Mouse (Mus musculus): ENCODE measurements around the gene Mlph.

Mlph gene

GRCm38 (mm10) chr1:90909161-90909560 lies 5.7 kb upstream of the Mlph start:
- DNase-seq (ENCODE audit: low spot score) = peak; percentile 70

GRCm38 (mm10) chr1:90909631-90910152 lies 5.2 kb upstream of the Mlph start:
- peak; percentile 51 for DNase-seq (ENCODE audit: low spot score)

GRCm38 (mm10) chr1:90913231-90913630 lies 1.7 kb upstream of the Mlph start:
- no peak for DNase-seq (ENCODE audit: low spot score)

GRCm38 (mm10) chr1:90917509-90917908 lies 2.6 kb downstream of the Mlph start:
- no peak for DNase-seq (ENCODE audit: low spot score)

- DNase-seq (ENCODE audit: low spot score) = no peak
Observed at GRCm38 (mm10) chr1:90921687-90922086, 6.8 kb downstream of the Mlph start.

- DNase-seq (ENCODE audit: low spot score) = peak; percentile 35
Observed at GRCm38 (mm10) chr1:90926030-90926429, 11.1 kb downstream of the Mlph start.

- no peak for DNase-seq (ENCODE audit: low spot score)
Observed at GRCm38 (mm10) chr1:90927308-90927707, 12.4 kb downstream of the Mlph start.

GRCm38 (mm10) chr1:90927929-90928574 lies 13.2 kb downstream of the Mlph start:
- DNase-seq (ENCODE audit: low spot score) = no peak

- DNase-seq (ENCODE audit: low spot score) = peak; percentile 91
Observed at GRCm38 (mm10) chr1:90928575-90928934, 13.7 kb downstream of the Mlph start.

- no peak for DNase-seq (ENCODE audit: low spot score)
Observed at GRCm38 (mm10) chr1:90933001-90933400, 18.1 kb downstream of the Mlph start.

GRCm38 (mm10) chr1:90936990-90937389 lies 22.1 kb downstream of the Mlph start:
- DNase-seq (ENCODE audit: low spot score) = no peak

GRCm38 (mm10) chr1:90939980-90940379 lies 25.1 kb downstream of the Mlph start:
- DNase-seq (ENCODE audit: low spot score) = no peak

- no peak for DNase-seq (ENCODE audit: low spot score)
Observed at GRCm38 (mm10) chr1:90945171-90945570, 30.3 kb downstream of the Mlph start.

GRCm38 (mm10) chr1:90947252-90947651 lies 32.4 kb downstream of the Mlph start:
- DNase-seq (ENCODE audit: low spot score) = no peak

- no peak for DNase-seq (ENCODE audit: low spot score)
Observed at GRCm38 (mm10) chr1:90949309-90949708, 34.4 kb downstream of the Mlph start.

GRCm38 (mm10) chr1:90951670-90952069 lies 36.8 kb downstream of the Mlph start:
- no peak for DNase-seq (ENCODE audit: low spot score)

GRCm38 (mm10) chr1:90952808-90953207 lies 37.9 kb downstream of the Mlph start, which contains the start of gene Prlh:
TSS of gene Prlh (plus strand) at chr1:90953108.
- no peak for DNase-seq (ENCODE audit: low spot score)

- DNase-seq (ENCODE audit: low spot score) = no peak
Observed at GRCm38 (mm10) chr1:90953688-90954087, 38.8 kb downstream of the Mlph start.

GRCm38 (mm10) chr1:90956245-90957096 lies 41.6 kb downstream of the Mlph start:
- DNase-seq (ENCODE audit: low spot score) = peak; percentile 78

- DNase-seq (ENCODE audit: low spot score) = no peak
Observed at GRCm38 (mm10) chr1:90962526-90962925, 47.6 kb downstream of the Mlph start.

GRCm38 (mm10) chr1:90962994-90963393 lies 48.1 kb downstream of the Mlph start:
- peak; percentile 39 for DNase-seq (ENCODE audit: low spot score)

- DNase-seq (ENCODE audit: low spot score) = peak; percentile 61
Observed at GRCm38 (mm10) chr1:90967583-90967982, 52.7 kb downstream of the Mlph start.

GRCm38 (mm10) chr1:90968649-90969048 lies 53.8 kb downstream of the Mlph start:
- DNase-seq (ENCODE audit: low spot score) = no peak
